Mouse (Mus musculus): ENCODE measurements around the gene Rassf7. TPM values are rescaled to one million over a fixed set of nuclear protein-coding genes. Genes with fewer than 3 reads are reported as not detected.

The Rassf7 gene
- 63.7 and 70.0 TPM in 2 replicates for polyA plus RNA-seq (2015; fragmentation: Nextera tagmentation; extraction: Ambion mirVana)

DNA sequence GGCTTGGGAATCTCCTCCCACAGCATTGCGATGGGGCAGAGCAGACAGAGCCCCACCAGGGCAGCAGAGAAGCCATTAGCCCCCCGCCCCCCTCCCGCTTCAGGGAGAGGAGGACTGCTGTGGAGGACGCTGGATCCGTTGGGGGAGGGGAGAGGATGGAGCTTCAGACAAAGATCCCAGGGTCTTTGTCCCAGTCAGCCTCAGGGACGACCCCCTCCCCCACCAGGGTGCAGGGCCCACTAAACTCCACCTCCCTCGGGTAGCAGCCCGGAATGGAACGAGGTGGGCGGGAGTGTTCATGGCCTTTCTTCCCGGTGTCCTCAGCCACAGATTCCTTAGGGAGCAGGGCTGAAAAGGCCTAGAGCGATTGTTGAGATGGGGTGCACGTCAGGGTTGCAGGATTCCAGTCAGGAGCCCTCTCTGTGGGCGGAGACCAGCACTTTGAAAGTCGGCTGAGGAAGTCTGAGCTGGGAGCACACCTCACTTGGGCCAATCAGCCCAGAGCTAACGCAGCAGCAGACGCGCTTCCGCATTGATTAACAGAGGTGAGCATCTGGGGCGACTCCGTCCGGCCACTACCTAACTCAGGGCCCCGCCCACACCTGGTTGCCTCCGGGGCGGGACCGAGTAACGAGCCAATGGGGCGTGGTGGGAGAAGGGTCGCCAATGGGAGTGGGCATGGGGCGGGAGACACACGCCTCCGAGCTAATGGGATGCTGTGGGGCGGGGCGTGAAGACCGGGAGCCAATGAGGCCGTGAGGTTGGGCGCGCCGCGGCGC is at the start of gene Rassf7:
Rassf7 (plus strand) TSS at position 760 of the 779 bp plus-strand sequence.
- Histone ChIP-seq H3K9me3 (no peaks in the 10 kb centered on the region), H3K27me3 (replicated peaks) (no peaks in the 10 kb centered on the region), H3K9ac (peak within 1 kb of the TSS; percentile 66), H3K36me3 (peaks cover 4% of the 10 kb centered on the region; the same call in 1 of the 2 replicates), H3K4me2 (replicated peaks) (peak within 1 kb of the TSS; percentile 92), H3K27ac (peak within 1 kb of the TSS; percentile 97), H3K4me3 (replicated peaks) (peak within 1 kb of the TSS; percentile 71), H3K4me1 (replicated peaks) (peaks cover 58% of the 10 kb centered on the region)
- WGBS: under 1% methylated on average over 41 of the region's 41 CpGs
- ATAC-seq: peak; percentile 93

DNA sequence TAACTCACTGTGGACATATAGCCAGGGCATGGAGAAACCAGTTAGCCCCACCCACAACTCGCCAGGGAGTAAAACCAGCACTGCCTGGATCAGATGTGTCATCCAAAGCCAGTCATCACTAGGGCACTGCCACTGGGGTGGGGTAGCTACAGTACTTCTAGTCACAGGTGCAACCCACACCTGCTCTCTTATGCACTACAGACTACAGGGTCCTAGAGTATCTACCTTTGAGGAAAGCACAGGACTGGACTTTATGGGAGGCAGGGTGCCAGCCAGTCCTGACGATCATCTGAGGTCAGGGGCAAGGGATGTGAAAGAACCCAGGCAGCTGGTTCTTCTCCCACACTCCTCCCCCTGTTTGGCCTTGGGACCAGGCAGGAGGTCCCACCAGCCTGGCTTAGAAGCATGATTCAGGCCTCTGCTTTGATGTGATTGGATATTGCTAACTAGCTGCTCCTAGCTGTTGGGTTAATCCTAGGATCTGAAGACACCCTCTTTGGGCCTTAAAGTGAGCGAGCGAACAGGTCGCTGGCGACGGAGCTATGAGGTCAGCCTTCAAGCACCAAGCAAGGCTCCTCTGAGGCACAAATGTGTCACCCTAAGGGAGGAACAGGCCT is 47.7 kb upstream of the Rassf7 start:
- H3K4me2 ChIP-seq (replicated peaks): peak overlapping the region; percentile 73
- peaks cover 15% of the 10 kb centered on the region for H3K36me3 ChIP-seq
- H3K9me3 ChIP-seq: no peaks in the 10 kb centered on the region
- H3K4me3 ChIP-seq (replicated peaks): peak overlapping the region; percentile 46
- peak overlapping the region; percentile 59 for H3K9ac ChIP-seq
- no peaks in the 10 kb centered on the region for H3K27me3 ChIP-seq (replicated peaks)
- H3K27ac ChIP-seq: peak overlapping the region; percentile 64
- peaks cover 18% of the 10 kb centered on the region for H3K4me1 ChIP-seq (replicated peaks)
- 14% methylated on average over 7 of the region's 7 CpGs for WGBS
- peak; percentile 26 for ATAC-seq

DNA sequence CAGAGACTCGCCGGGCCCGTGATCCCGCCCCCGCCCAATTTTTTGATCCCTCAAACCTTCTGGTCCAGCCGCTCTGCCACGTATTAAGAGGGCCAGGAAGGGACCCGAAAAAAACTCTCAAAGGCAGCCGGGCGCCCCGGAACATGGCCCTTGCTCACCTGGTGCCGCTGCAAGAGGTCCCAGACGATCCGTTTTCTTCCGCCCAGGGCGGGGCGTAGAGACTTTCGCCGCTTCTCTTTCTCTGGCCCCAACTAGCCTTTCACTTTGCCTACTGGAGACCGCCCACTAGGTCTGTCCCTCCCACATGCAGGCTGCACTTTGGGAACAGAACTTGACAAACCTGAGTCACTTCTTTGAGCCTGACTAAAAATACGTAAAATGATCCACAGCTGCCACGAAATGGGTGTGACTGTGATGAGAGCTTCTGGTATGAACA is 47.1 kb upstream of the Rassf7 start:
- H3K9ac ChIP-seq: peak overlapping the region; percentile 59
- under 1% methylated on average over 22 of the region's 22 CpGs for WGBS
- no peaks in the 10 kb centered on the region for H3K9me3 ChIP-seq
- H3K27ac ChIP-seq: peak overlapping the region; percentile 64
- peak overlapping the region; percentile 46 for H3K4me3 ChIP-seq (replicated peaks)
- no peaks in the 10 kb centered on the region for H3K27me3 ChIP-seq (replicated peaks)
- H3K4me2 ChIP-seq (replicated peaks): peak overlapping the region; percentile 73
- ATAC-seq: peak; percentile 72
- H3K36me3 ChIP-seq: peaks cover 9% of the 10 kb centered on the region
- peaks cover 23% of the 10 kb centered on the region for H3K4me1 ChIP-seq (replicated peaks)

DNA sequence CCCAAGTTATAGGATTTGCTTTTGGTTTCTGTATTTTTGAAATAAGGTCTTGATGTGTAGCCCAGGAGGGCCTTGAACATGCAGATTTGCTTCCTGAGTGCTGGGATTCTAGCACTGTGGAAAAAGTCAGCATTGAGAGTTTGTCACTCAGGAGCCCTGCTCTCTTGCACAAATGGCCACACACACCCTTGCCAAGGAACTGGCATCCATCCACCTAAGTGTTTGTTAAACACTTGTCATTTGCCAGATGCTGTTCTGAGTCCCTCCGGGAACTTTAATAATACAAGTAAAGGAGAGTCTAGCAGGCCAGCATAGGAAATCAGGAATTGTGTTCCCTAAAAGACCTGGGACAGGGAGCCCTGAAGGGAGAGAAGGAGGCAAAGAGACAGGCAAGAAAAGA is 46.4 kb upstream of the Rassf7 start:
- H3K4me2 ChIP-seq (replicated peaks): peak overlapping the region; percentile 73
- ATAC-seq: no peak
- no peak overlapping the region for H3K9ac ChIP-seq
- no peaks in the 10 kb centered on the region for H3K9me3 ChIP-seq
- H3K4me3 ChIP-seq (replicated peaks): no peak overlapping the region
- no peaks in the 10 kb centered on the region for H3K27me3 ChIP-seq (replicated peaks)
- peak overlapping the region; percentile 44 for H3K27ac ChIP-seq
- 44% methylated on average over 1 of the region's 1 CpGs for WGBS
- H3K4me1 ChIP-seq (replicated peaks): peaks cover 23% of the 10 kb centered on the region
- H3K36me3 ChIP-seq: peaks cover 2% of the 10 kb centered on the region; the same call in 1 of the 2 replicates

DNA sequence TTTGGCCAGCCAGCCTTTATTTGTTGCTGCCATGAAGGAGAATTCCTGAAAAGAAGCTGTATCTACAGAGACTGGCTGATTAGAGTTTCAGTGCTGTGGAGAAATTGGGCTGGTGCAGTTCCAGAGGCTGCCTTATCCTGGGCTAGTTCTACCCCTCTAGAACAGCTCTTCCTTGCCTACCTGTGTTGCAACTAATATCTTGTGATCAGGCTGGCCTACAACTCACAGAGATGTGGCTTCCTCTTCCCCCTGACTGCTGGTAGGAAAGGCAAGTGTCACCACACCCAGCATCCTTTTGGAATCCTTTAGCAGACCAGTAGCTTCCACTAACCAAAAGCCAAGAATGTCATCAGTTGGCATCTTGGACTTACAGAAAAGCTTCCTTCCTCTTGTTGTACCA is 45.8 kb upstream of the Rassf7 start:
- Histone ChIP-seq H3K4me3 (replicated peaks) (no peak overlapping the region), H3K36me3 (no peaks in the 10 kb centered on the region), H3K4me2 (replicated peaks) (no peak overlapping the region), H3K27me3 (replicated peaks) (no peaks in the 10 kb centered on the region), H3K27ac (0 out of 2 replicates have a peak overlapping the region, but pooled peaks have one; percentile 44), H3K9me3 (no peaks in the 10 kb centered on the region), H3K9ac (no peak overlapping the region), H3K4me1 (replicated peaks) (peaks cover 23% of the 10 kb centered on the region)
- ATAC-seq: no peak

DNA sequence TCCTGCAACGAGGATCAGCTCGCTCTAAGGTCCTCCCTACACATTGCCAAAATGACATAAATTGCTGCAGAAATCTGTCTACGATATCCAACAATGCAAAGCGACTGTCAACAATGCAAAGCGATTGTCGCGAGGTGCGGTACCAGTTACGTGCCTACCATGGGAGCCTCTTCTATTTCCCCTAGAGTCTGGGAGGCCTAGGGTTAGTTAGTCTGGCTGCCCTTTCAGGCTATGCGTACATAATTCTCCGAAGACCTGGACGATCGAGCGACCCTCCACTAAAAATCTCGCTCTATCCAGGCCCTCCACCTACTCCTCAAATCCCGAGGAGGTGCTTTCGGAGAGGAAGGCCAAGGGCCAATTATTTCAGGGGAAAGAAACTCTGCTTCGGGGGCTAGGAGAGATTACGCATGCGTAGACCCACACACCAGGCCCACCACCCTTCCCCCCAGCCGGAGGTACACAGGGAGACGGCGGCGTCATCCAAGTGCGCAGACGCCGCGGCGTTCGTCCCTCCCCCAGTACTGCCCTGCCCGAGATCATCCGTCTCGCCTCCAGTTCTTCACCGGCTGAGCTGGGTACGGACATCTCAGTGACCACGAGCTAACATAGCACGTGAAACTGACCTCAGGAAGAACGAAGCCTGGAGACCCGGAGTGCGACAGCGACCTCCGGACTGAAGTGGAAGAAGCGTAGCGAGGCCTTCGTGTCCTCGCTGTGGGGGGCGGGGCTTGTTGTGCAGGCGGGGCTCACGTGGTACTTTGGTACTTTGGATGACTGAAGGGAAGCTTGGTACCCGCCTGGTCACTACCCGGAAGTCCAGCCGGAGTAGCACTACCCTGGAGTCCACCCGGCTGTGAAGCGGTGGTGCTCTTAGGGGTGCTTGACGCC is 43.3 kb upstream of the Rassf7 start, which contains the start of gene Rnh1:
Rnh1 (minus strand) TSS at position 742 of the 891 bp plus-strand sequence.
- no peaks in the 10 kb centered on the region for H3K9me3 ChIP-seq
- H3K27me3 ChIP-seq (replicated peaks): no peaks in the 10 kb centered on the region
- H3K27ac ChIP-seq: peak within 1 kb of the TSS; percentile 90
- peak; percentile 96 for ATAC-seq
- H3K4me1 ChIP-seq (replicated peaks): peaks cover 24% of the 10 kb centered on the region
- peak within 1 kb of the TSS; percentile 54 for H3K9ac ChIP-seq
- peak within 1 kb of the TSS; percentile 54 for H3K4me3 ChIP-seq (replicated peaks)
- 3% methylated on average over 55 of the region's 55 CpGs for WGBS
- peak within 1 kb of the TSS; percentile 67 for H3K4me2 ChIP-seq (replicated peaks)
- H3K36me3 ChIP-seq: no peaks in the 10 kb centered on the region

DNA sequence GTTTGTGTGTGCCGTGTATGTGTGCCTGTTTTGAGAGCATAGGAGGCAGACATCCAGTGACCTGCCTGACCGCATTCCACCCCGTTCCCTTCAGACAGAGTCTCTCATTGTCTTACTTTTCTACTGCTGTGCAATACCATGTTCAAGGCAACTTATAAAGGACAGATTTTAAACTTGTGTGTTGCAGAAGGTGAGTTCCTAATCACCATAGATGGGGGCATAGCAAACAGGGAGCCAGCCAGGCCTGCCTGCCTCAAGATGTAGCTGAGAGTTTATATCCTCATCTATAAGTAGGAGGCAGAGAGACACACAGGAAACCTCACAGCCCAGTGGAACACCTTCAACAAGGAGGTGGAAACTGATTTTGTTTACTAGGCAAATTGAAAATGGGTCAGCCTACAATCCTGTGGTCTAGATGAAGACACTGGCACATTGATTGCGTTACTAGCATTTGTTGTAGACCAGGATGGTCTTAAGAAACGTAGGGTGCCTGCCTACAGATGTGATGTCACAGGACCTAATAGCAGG is 42.3 kb upstream of the Rassf7 start:
- Histone ChIP-seq H3K9me3 (no peaks in the 10 kb centered on the region), H3K4me1 (replicated peaks) (peaks cover 15% of the 10 kb centered on the region)

DNA sequence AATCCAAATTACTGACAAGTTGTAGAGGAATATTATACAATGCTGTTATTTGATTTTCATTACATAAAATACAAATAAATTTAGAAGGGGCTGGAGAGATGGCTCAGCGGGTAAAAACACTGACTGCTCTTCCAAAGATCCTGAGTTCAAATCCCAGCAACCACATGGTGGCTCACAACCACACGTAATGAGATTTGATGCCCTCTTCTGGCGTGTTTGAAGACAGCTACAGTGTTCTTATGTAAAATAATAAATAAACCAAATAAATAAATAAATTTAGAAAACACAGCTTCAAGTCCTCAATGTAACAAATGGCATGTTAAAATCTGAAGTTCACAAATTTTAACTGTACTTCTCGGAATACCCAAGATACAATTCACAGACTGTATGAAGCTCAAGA is 40.6 kb upstream of the Rassf7 start:
- peaks cover 7% of the 10 kb centered on the region; the same call in 1 of the 2 replicates for H3K4me1 ChIP-seq (replicated peaks)
- H3K4me2 ChIP-seq (replicated peaks): no peak overlapping the region
- no peak overlapping the region for H3K4me3 ChIP-seq (replicated peaks)
- H3K27me3 ChIP-seq (replicated peaks): no peaks in the 10 kb centered on the region
- ATAC-seq: no peak
- H3K27ac ChIP-seq: no peak overlapping the region
- H3K9ac ChIP-seq: no peak overlapping the region
- no peaks in the 10 kb centered on the region for H3K36me3 ChIP-seq
- no peaks in the 10 kb centered on the region for H3K9me3 ChIP-seq
- 88% methylated on average over 4 of the region's 4 CpGs for WGBS

More for the DNA sequence above, 42.3 kb upstream of the Rassf7 start:
- Histone ChIP-seq H3K4me3 (replicated peaks) (peak overlapping the region; percentile 54), H3K27ac (peak overlapping the region; percentile 90), H3K27me3 (replicated peaks) (no peaks in the 10 kb centered on the region), H3K4me2 (replicated peaks) (peak overlapping the region; percentile 67), H3K9ac (peak overlapping the region; percentile 54; the same call in 1 of the 2 replicates), H3K36me3 (no peaks in the 10 kb centered on the region)
- 69% methylated on average over 5 of the region's 5 CpGs for WGBS
- no peak for ATAC-seq

DNA sequence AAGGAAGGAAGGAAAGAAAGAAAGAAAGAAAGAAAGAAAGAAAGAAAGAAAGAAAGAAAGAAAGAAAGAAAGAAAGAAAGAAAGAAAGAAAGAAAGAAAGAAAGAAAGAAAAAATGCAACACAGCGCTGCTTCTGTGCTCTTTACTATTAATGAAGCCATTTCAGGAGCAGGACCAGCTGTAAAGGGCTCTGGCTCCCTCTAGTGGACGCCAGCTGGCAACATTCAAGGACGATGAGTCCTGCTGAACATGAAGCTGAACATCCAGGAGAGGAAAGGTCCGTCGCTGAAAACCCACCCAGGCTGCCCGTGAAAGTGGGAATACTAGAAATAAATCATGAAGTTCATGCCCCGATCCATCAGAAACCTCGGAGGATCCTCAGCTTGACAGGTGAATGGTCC is 39.5 kb upstream of the Rassf7 start:
- Histone ChIP-seq H3K36me3 (no peaks in the 10 kb centered on the region), H3K27ac (no peak overlapping the region), H3K9me3 (no peaks in the 10 kb centered on the region), H3K4me3 (replicated peaks) (no peak overlapping the region), H3K27me3 (replicated peaks) (no peaks in the 10 kb centered on the region), H3K9ac (no peak overlapping the region), H3K4me1 (replicated peaks) (peaks cover 7% of the 10 kb centered on the region; the same call in 1 of the 2 replicates), H3K4me2 (replicated peaks) (peak overlapping the region; percentile 26; the same call in 1 of the 2 replicates)
- WGBS: 1% methylated on average over 8 of the region's 8 CpGs
- no peak for ATAC-seq

DNA sequence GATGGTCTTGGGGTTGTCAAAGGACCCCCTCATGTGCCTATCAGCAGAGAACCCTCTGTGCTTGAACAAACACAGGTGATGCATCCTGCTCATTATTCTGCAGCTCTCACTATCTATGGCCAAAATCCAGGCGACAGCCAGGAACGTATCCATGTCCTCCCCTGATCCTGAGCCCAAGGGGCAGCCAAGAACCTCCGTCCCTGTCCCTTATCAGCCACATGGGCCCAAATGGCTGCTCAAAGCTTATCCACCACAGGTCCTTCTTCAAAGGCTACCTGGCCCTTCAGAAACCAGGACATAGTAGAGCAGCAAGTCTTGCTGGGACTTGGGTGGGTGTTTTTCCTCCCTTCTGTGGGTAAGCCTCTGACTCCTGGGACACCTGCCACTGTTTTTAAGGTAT is 27.5 kb upstream of the Rassf7 start:
- Histone ChIP-seq H3K4me1 (replicated peaks) (peaks cover 10% of the 10 kb centered on the region), H3K27me3 (replicated peaks) (no peaks in the 10 kb centered on the region), H3K9ac (no peak overlapping the region), H3K4me2 (replicated peaks) (no peak overlapping the region), H3K4me3 (replicated peaks) (no peak overlapping the region), H3K36me3 (peaks cover 18% of the 10 kb centered on the region), H3K9me3 (no peaks in the 10 kb centered on the region), H3K27ac (no peak overlapping the region)
- WGBS: 69% methylated on average over 3 of the region's 3 CpGs
- ATAC-seq: no peak

DNA sequence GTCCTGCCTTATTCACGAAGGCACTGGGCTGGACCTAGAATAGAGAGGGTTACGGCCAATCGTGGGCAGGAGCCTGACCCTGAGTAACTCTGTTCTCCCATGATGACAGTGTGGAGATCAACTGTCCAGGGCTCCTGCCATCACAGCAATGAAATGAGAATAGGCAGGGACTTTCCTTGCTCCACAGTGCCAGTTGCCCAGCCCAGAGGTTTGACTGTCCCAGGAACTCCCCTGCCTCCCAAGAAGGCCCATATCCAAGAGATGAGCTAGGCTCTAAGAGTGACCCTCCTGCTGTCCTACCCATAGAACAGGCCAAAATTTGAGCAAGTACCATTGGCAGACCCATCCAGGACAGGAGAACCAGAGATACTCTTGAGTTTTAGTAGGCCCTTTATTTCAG is 26.9 kb upstream of the Rassf7 start:
- no peak overlapping the region for H3K9ac ChIP-seq
- no peaks in the 10 kb centered on the region for H3K9me3 ChIP-seq
- no peaks in the 10 kb centered on the region for H3K27me3 ChIP-seq (replicated peaks)
- no peak overlapping the region for H3K27ac ChIP-seq
- 93% methylated on average over 3 of the region's 3 CpGs for WGBS
- H3K36me3 ChIP-seq: peaks cover 18% of the 10 kb centered on the region
- no peak overlapping the region for H3K4me2 ChIP-seq (replicated peaks)
- peaks cover 11% of the 10 kb centered on the region for H3K4me1 ChIP-seq (replicated peaks)
- no peak overlapping the region for H3K4me3 ChIP-seq (replicated peaks)
- ATAC-seq: no peak
